Mouse (Mus musculus) spleen, adult 2 months (tissue): Measurements from ENCODE around the gene Edar. TPM values are rescaled to one million over a fixed set of nuclear protein-coding genes. Genes with fewer than 3 reads are reported as not detected.
A peak's percentile ranks its signal among the peaks of the same experiment; 100 is the strongest.

Experiments
- DNase-seq, 2 experiments: peaks; one replicate each; pipeline versions ENCODE4 v3.0.0 to v3.0.0-alpha.2; 2012 to 2021; ENCODE audit warnings: low spot score in 2 of 2, low read depth in 1 of 2
- H3K27ac ChIP-seq: fragments of 200-500 bp; 2 replicates; pipeline ENCODE4 v1.5.1; 2012; ENCODE audit warnings: low read length, inconsistent platforms; ENCODE audit not compliant: insufficient read depth
- H3K27me3 ChIP-seq: fragments of 200-500 bp; 2 replicates; pipeline ENCODE4 v1.6.1; 2012; ENCODE audit warnings: mild to moderate bottlenecking, moderate library complexity, low read length, inconsistent platforms; ENCODE audit not compliant: control insufficient read depth, insufficient read depth
- H3K36me3 ChIP-seq: fragments of 200-500 bp; 2 replicates; pipeline ENCODE4 v1.6.1; 2012; ENCODE audit warnings: mild to moderate bottlenecking, low read length, inconsistent platforms; ENCODE audit not compliant: control insufficient read depth, insufficient read depth
- H3K4me1 ChIP-seq: fragments of 200-500 bp; 2 replicates; pipeline ENCODE4 v1.6.1; 2011; ENCODE audit warnings: inconsistent platforms; ENCODE audit not compliant: control insufficient read depth, insufficient read depth, insufficient read length
- H3K4me3 ChIP-seq: fragments of 200-500 bp; 2 replicates; pipeline ENCODE4 v1.5.1; 2011; ENCODE audit warnings: mild to moderate bottlenecking, inconsistent platforms; ENCODE audit not compliant: insufficient read depth, insufficient read length; ENCODE audit errors: extremely low read depth
- CTCF ChIP-seq: fragments of 200-500 bp; IDR thresholded peaks from 2 replicates; pipeline ENCODE4 v1.5.1; 2011; ENCODE audit warnings: mild to moderate bottlenecking, inconsistent platforms; ENCODE audit not compliant: insufficient read depth, insufficient read length, insufficient replicate concordance; ENCODE audit errors: extremely low read depth
- POLR2A ChIP-seq: fragments of 200-500 bp; IDR thresholded peaks from 2 replicates; pipeline ENCODE4 v1.6.1; 2011; ENCODE audit warnings: low read depth, low read length, inconsistent platforms
- WGBS: fragments of 180-500 bp; shearing (Covaris S2); methylation state at CpG from one replicate; pipeline ENCODE4 v1.1.7; 2018; 5-methylcytosine and 5-hydroxymethylcytosine counted together
- polyA plus RNA-seq: library from polyadenylated mRNA; depleted of rRNA; stranded (reverse); fragments of >200 nt; gene quantifications from 2 replicates; pipeline ENCODE4 v1.2.3, GENCODE M21; 2012

Gene Edar
- polyA plus RNA-seq, 1 experiment, result 0.72 TPM

DNA sequence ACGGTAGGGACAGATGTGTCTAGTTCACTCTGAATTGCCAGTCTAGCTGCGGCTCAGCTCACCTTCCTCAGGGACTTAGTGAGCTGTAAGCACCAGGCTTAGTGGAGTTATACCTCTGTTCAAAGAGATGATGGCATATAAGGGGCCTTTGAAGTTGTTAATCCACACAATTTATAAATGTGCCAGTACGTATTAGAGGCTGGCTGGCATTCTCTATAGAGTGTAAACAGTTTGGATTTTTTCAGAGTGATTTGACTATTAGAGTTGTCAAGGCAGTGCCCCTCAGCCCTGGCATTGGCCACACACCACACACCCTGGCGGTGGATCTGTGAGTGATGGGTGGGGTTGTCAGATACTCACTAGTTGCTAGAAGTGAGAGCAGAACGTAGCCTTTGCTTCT, 58.9 kb downstream of the Edar start:
- 88% methylated on average over 5 of the region's 5 CpGs for WGBS
- DNase-seq, result no peak
- Histone ChIP-seq H3K27ac (no peak overlapping the region), H3K4me1 (no peaks in the 10 kb centered on the region), H3K4me3 (no peak overlapping the region), H3K36me3 (no peaks in the 10 kb centered on the region), H3K27me3 (no peaks in the 10 kb centered on the region)
- no peak for TF ChIP-seq CTCF
- no peak for TF ChIP-seq POLR2A

DNA sequence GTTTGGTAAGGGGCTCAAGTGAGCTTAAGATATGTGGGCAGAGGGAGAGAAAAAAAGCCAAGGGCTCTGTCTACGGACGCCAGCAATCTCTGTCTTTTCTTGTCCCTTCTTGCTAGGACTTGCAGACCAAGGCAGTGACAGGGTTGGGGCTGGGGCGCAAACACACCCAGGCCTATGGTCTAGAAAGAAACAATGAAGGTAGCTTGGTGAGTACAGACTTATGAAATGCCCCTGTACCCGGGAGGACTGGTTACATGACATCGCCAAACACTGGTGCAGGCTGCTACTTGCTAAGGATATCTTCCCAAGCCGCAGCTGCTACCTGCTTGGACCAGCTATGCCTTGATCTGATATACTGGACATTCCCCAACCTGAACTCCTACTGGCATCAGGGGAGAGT, 60.9 kb downstream of the Edar start:
- Histone ChIP-seq H3K4me3 (no peak overlapping the region), H3K4me1 (no peaks in the 10 kb centered on the region), H3K27ac (no peak overlapping the region), H3K27me3 (no peaks in the 10 kb centered on the region), H3K36me3 (no peaks in the 10 kb centered on the region)
- no peak for DNase-seq
- WGBS, result 87% methylated on average over 6 of the region's 6 CpGs
- TF ChIP-seq CTCF (no peak), POLR2A (no peak)

DNA sequence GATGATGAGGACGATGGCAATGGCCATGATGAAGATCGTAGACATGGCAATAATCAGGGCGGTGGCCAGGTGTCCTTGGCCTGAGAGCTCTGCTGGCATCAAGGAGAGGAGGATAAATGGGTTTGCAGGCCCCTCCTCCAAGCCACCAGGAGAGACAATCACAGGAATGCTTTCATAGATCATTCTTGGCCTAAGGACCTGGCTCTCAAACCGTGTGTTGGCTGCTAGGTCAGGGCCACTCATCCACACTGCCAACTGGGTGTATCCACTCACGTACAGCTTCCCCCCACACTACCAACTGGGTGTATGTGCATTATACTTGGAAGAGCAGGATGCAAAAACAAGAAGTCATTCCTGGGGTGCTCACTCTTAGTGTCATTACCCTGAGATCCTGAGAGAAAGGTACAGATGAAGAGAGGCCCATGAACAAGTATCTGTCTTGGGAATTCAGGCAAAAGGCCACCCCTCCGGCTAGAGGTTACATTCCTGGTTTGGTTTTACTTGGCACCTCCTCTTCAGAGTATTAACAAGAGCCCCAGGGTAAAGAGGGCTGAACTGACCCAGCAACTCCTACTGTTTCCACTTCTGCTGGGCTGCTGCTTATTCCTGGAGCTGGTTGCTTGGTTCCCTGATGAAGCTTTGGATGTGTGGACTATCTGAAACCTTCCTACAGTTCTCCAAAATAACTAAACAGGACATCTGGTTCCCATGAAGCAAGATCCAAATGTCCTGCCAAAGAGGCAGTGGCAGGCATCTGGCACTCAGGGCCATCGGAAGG, 64.8 kb downstream of the Edar start:
- Histone ChIP-seq H3K36me3 (no peaks in the 10 kb centered on the region), H3K4me3 (no peak overlapping the region), H3K27me3 (no peaks in the 10 kb centered on the region), H3K4me1 (no peaks in the 10 kb centered on the region), H3K27ac (no peak overlapping the region)
- TF ChIP-seq CTCF, result no peak
- TF ChIP-seq POLR2A, result no peak
- DNase-seq, result no peak
- WGBS, result 85% methylated on average over 7 of the region's 7 CpGs

DNA sequence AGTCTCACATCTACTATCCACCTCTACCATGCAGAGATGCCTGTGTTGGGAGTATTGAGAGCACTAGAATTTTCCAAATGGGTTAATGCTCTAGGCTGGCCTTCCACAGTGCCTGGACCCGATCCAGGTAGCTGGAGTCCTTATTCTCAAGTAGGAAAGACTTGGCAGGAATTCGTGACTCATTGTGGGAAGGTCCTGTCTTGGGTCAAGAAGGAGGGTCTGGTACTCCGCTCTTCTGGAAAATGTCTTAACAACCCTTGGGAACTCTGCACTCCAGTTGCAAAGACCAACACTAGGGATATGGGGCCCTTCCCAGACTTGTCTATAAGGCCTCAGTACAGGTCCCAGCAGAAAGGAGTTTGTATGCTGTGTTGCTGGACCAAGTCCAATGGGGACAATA, 66.6 kb downstream of the Edar start:
- Histone ChIP-seq H3K4me3 (no peak overlapping the region), H3K4me1 (no peaks in the 10 kb centered on the region), H3K36me3 (no peaks in the 10 kb centered on the region), H3K27me3 (no peaks in the 10 kb centered on the region), H3K27ac (no peak overlapping the region)
- no peak for DNase-seq
- WGBS, result 72% methylated on average over 3 of the region's 3 CpGs
- TF ChIP-seq POLR2A (no peak), CTCF (no peak)

DNA sequence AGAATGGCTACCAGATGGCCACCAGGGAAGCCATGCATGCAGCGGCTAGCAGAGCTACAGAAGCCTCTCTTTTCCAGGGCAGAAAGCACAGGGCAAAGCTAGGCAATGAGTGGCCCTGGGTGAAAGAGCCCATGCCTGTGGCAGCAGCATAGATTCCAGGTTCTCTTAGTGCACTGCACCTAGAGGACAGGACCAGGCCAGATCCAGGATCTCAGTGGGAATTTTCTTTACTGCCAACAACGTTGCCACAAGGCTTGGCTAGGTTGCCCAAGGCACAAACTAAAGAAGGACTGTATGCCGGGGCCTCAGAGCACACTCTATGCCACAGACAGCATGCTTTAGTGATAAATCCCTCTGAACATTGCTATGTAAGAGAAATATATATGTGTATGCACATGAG, 69.1 kb downstream of the Edar start:
- TF ChIP-seq POLR2A (no peak), CTCF (no peak)
- 91% methylated on average over 3 of the region's 3 CpGs for WGBS
- no peaks in the 10 kb centered on the region for H3K27me3 ChIP-seq
- DNase-seq, result no peak
- no peak overlapping the region for H3K4me3 ChIP-seq
- H3K36me3 ChIP-seq, result no peaks in the 10 kb centered on the region
- H3K4me1 ChIP-seq, result no peaks in the 10 kb centered on the region
- no peak overlapping the region for H3K27ac ChIP-seq

DNA sequence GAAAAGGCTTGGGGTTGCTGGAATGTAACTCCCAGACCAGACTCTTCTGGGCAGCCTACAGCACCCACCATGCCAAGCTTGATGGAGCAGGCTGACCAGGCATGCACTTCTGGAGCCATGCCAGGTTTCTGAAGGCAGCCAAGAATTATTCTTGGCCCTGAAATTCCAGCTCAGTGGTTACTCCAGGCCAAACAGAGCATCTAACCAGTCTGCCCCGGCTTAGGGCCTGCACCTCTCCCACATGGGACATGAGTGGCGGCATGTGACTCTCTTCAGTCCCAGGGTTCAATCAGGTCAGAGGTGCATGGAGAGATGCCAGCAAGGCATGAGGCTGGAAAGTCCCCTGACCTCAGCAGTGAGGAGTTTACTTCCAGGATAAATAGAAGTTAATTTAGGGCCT, 70.7 kb downstream of the Edar start:
- peak in 1 of 2 experiments; percentile 10 for DNase-seq
- Histone ChIP-seq H3K4me1 (no peaks in the 10 kb centered on the region), H3K4me3 (no peak overlapping the region), H3K27ac (no peak overlapping the region), H3K36me3 (no peaks in the 10 kb centered on the region), H3K27me3 (no peaks in the 10 kb centered on the region)
- 84% methylated on average over 2 of the region's 2 CpGs for WGBS
- TF ChIP-seq CTCF (no peak), POLR2A (no peak)

DNA sequence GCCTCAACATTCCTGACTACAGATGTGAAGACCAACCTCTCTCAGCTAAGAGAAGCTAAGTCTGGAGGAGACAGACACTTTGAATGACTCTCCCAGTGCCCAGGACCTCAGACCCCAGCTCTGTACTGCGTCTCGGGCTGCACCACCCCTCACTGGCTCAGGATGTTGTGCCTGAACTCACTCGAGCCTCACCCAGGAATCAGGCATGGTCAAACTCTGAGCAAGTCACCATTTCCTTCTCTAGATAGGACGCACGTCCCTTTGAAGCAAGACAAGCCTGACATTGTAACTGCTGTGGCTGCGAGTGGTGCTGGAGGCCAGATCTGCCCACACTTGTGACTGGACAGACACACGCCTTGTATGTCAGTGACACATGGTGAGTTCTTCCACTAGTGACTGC, 73.5 kb downstream of the Edar start:
- no peaks in the 10 kb centered on the region for H3K27me3 ChIP-seq
- H3K4me1 ChIP-seq, result no peaks in the 10 kb centered on the region
- no peak overlapping the region for H3K27ac ChIP-seq
- no peak for DNase-seq
- 82% methylated on average over 7 of the region's 7 CpGs for WGBS
- no peak for TF ChIP-seq CTCF
- TF ChIP-seq POLR2A, result no peak
- no peak overlapping the region for H3K4me3 ChIP-seq
- H3K36me3 ChIP-seq, result no peaks in the 10 kb centered on the region
